Mouse (Mus musculus) small intestine, adult 2 months (tissue): ENCODE measurements around the gene Hivep3. TPM values are rescaled to one million over a fixed set of nuclear protein-coding genes. Genes with fewer than 3 reads are reported as not detected.
A peak's percentile ranks its signal among the peaks of the same experiment; 100 is the strongest.

Source experiments
- H3K27ac ChIP-seq: fragments of 200-500 bp; 2 replicates; pipeline ENCODE4 v1.5.1; 2012; ENCODE audit warnings: low read depth, low read length, control low read depth, inconsistent platforms; ENCODE audit not compliant: insufficient read depth
- H3K27me3 ChIP-seq: fragments of 200-500 bp; 2 replicates; pipeline ENCODE4 v1.6.1; 2012; ENCODE audit warnings: mild to moderate bottlenecking, moderate library complexity, low read length, inconsistent platforms; ENCODE audit not compliant: control insufficient read depth, insufficient read depth
- H3K36me3 ChIP-seq: fragments of 200-500 bp; 2 replicates; pipeline ENCODE4 v1.6.1; 2012; ENCODE audit warnings: mild to moderate bottlenecking, low read length, control low read depth, inconsistent platforms; ENCODE audit not compliant: control insufficient read depth, insufficient read depth
- H3K4me1 ChIP-seq: fragments of 200-500 bp; 2 replicates; pipeline ENCODE4 v1.6.1; 2012; ENCODE audit warnings: low read length, inconsistent platforms, mixed read lengths; ENCODE audit not compliant: control insufficient read depth, insufficient read depth, insufficient read length
- H3K4me3 ChIP-seq: fragments of 200-500 bp; 2 replicates; pipeline ENCODE4 v1.5.1; 2012; ENCODE audit warnings: low read depth, mild to moderate bottlenecking, control low read depth, inconsistent platforms, low read length, moderate library complexity
- CTCF ChIP-seq: fragments of 200-500 bp; IDR thresholded peaks from 2 replicates; pipeline ENCODE4 v1.5.1; 2012; ENCODE audit warnings: low read depth, mild to moderate bottlenecking, control low read depth, inconsistent platforms, low read length, moderate library complexity, mixed read lengths; ENCODE audit not compliant: insufficient replicate concordance, insufficient read length; ENCODE audit errors: extremely low read depth
- POLR2A ChIP-seq: fragments of 200-500 bp; IDR thresholded peaks from 2 replicates; pipeline ENCODE4 v1.6.1; 2012; ENCODE audit warnings: low read depth, mild to moderate bottlenecking, control low read depth, inconsistent platforms, low read length, moderate library complexity
- WGBS: fragments of 180-500 bp; shearing (Covaris S2); methylation state at CpG from one replicate; pipeline ENCODE4 v1.1.7; 2018; 5-methylcytosine and 5-hydroxymethylcytosine counted together
- polyA plus RNA-seq: library from polyadenylated mRNA; depleted of rRNA; stranded (reverse); fragments of >200 nt; gene quantifications from 2 replicates; pipeline ENCODE4 v1.2.3, GENCODE M21; 2012; rRNA removed

Hivep3 gene
- polyA plus RNA-seq, 1 experiment, result 3.3 TPM

DNA sequence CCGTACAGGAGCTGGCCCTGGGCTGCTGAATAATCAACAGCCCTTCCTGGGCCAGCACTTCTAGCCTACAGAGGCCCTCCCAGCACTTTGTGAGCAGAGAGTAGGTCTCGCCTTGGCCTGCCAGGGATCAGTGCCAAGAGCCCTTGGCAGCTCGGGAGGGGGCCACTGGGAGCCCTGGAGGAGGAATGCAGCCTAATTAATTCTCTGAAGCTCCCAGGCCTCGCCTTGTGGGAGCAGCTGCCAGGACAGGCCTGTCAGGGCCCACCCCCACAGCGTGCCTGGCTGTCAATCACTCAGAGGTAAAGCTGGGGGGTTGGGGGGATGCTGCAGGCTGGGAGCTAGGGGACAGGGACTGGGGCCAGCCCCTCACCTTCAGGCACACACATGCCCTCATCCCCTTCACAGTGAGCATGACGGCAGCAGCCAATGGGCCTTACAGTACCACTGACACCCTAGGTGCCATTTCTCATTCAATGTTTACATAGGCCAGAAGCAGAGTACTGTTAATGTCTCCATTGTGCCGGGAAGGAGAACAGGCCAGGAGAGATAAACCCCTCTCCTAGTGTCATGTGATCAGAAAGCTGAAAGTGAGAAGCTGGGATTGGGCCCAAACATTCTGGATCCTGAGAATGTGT lies 438.6 kb downstream of the Hivep3 start:
- no peak for TF ChIP-seq CTCF
- no peak for TF ChIP-seq POLR2A
- peaks cover 3% of the 10 kb centered on the region for H3K36me3 ChIP-seq
- H3K27me3 ChIP-seq, result no peaks in the 10 kb centered on the region
- H3K4me3 ChIP-seq, result no peak overlapping the region
- peaks cover 37% of the 10 kb centered on the region for H3K4me1 ChIP-seq
- 31% methylated on average over 7 of the region's 7 CpGs for WGBS
- H3K27ac ChIP-seq, result no peak overlapping the region

DNA sequence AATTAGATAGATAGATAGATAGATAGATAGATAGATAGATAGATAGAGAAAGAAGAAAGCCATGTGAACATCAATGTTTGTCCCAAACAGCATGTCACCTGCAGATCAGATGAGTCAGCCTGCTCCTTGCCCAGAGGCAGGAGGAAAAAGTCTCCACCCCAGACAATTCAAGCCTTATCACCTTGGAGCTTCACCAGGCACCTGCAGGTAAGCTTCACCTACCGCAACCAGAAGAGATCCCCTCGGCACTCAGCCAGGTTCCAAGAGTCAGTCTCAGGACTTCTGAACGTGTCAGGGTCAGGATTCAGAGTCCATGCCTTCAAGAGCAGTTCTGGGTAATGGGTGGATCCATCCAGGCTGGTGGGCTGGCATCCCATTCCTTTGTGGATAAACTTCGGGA lies 445.5 kb downstream of the Hivep3 start:
- Histone ChIP-seq H3K27ac (peak overlapping the region; percentile 82), H3K4me1 (peaks cover 23% of the 10 kb centered on the region), H3K36me3 (no peaks in the 10 kb centered on the region), H3K27me3 (no peaks in the 10 kb centered on the region), H3K4me3 (no peak overlapping the region)
- WGBS, result 41% methylated on average over 4 of the region's 4 CpGs
- TF ChIP-seq POLR2A (no peak), CTCF (no peak)

DNA sequence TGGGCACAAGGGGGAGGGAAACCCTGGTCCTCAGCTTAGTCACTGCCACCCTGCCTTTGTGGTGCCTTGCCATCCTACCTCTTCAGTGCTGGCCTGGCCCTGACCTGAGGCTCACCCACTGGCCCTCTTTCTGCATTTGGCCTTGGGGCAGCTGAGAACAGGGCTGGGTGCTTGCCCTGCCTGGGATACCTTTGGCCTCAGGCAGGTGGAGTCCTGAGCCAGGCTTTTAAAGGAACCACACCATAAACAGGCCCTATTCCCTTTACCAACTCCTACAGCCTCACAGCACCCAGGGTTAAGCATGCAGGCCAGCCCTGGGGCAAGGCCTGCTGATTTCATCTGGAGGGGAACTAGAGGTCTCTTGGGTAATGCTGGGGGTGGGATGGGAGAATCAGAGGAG lies 447.0 kb downstream of the Hivep3 start:
- Histone ChIP-seq H3K36me3 (no peaks in the 10 kb centered on the region), H3K27me3 (no peaks in the 10 kb centered on the region), H3K4me1 (peaks cover 29% of the 10 kb centered on the region), H3K27ac (peak overlapping the region; percentile 82), H3K4me3 (no peak overlapping the region)
- TF ChIP-seq POLR2A (no peak), CTCF (peak; percentile 47; the same call in 1 of the 2 replicates)

DNA sequence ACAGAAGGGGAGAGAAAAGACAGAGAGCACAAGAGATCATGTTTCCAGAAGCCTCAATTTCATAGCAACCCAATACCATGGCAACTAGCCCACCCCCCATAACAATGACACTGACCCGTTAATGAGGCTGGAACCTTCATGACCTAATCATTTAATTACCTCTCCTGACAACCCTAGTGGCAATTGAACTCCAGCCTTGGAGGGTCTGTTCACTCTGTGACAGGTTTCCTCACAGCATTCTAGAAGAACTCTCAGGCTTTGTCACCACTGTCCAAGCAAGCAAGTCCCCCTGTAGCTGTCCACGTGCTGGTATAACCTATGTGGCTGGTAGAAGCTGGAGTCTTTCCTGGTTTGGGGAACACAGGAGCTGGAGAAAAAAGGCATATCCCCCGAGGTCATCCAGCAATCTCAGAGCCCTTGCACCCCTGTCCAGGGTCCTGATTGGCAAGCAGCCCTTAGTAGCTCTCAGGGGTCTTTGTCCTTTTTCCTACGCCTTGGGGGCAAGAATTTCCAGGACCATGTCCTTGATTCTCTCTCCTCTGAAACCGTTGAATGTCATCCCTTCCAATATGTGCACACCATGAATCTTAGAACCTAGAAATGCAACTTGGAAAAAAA lies 450.9 kb downstream of the Hivep3 start:
- H3K4me3 ChIP-seq, result no peak overlapping the region
- no peaks in the 10 kb centered on the region for H3K36me3 ChIP-seq
- 45% methylated on average over 5 of the region's 5 CpGs for WGBS
- no peaks in the 10 kb centered on the region for H3K27me3 ChIP-seq
- no peak overlapping the region for H3K27ac ChIP-seq
- TF ChIP-seq POLR2A, result no peak
- no peak for TF ChIP-seq CTCF
- H3K4me1 ChIP-seq, result peaks cover 50% of the 10 kb centered on the region

DNA sequence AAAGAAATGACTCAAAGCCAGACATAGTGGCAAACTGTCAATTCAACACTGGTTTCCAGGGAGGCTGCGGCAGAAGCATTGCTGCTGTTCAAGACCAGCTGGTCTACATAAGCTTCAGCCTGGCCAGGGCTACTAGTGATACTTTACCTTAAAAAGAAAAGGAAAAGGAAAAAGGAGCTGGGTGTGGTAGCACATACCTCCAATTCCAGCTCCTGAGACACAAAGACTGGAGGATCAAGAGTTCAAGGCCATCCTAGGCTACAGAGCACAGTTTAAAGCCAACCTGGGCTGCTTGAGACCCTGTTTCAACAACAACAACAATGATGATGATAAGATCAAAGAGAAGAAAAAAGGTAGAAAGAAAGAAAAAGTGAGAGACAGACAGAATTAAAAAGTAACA lies 452.9 kb downstream of the Hivep3 start:
- Histone ChIP-seq H3K27me3 (no peaks in the 10 kb centered on the region), H3K4me1 (peaks cover 52% of the 10 kb centered on the region), H3K4me3 (no peak overlapping the region), H3K27ac (no peak overlapping the region), H3K36me3 (no peaks in the 10 kb centered on the region)
- no peak for TF ChIP-seq CTCF
- no peak for TF ChIP-seq POLR2A
- 97% methylated on average over 1 of the region's 1 CpGs for WGBS

DNA sequence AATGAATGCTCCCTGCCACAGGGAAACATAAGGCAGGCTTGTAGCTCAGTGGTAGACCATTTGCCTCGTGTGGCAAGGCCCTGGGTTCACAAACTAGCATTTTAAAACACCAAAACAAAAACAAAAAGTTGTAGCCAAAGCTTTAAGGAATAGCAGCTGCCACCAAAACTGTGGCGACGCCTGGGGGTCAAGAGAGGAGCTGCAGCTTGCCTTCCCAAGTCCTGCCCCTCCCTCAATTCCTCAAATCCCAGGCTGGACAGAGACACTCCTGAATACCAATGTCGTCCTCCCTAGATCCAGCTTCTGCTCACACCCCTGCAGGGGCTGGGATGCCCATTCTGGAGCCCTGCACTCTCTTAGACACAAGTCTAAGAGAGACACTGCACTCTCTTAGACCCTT lies 453.4 kb downstream of the Hivep3 start:
- Histone ChIP-seq H3K27ac (no peak overlapping the region), H3K27me3 (no peaks in the 10 kb centered on the region), H3K36me3 (no peaks in the 10 kb centered on the region), H3K4me1 (peaks cover 55% of the 10 kb centered on the region), H3K4me3 (no peak overlapping the region)
- 59% methylated on average over 4 of the region's 4 CpGs for WGBS
- TF ChIP-seq CTCF (peak; percentile 35; the same call in 1 of the 2 replicates), POLR2A (no peak)

Other genes with a start within 250 kb of the Hivep3 start
- gene Rimkla, start 241.2 kb upstream of the Hivep3 start, polyA plus RNA-seq, result 0.20 and 0.24 TPM in 2 replicates
- gene Foxj3, start 196.8 kb upstream of the Hivep3 start, polyA plus RNA-seq, result 6.7 and 19.0 TPM in 2 replicates
- gene Frg2f1, start 194.3 kb upstream of the Hivep3 start, polyA plus RNA-seq, result 2.4 and 3.1 TPM in 2 replicates
- gene Guca2a, start 96.1 kb upstream of the Hivep3 start, polyA plus RNA-seq, result 58.4 and 1,324 TPM in 2 replicates
- 420 and 2,057 TPM in 2 replicates for gene Guca2b, start 74.8 kb upstream of the Hivep3 start, polyA plus RNA-seq